In genomic region chr10:127631261-127632214, GRCm38 (mm10) we compare ENCODE assay signal across 11 mouse cellular contexts. TPM values are rescaled to one million over a fixed set of nuclear protein-coding genes. Genes with fewer than 3 reads are reported as not detected.
A peak's percentile ranks its signal among the peaks of the same experiment; 100 is the strongest.
DNase-seq lines count a peak whose midpoint lies in the region; ATAC-seq and TF ChIP-seq lines count a peak whose summit lies in the region.
"Had no signal": no experiment of that assay in that cellular context is flagged by ENCODE, and none has a peak within 500 bp of the region (broad histone marks: within the 10 kb centered on the region; RNA-seq: fewer than 3 reads in every experiment).

No protein-coding gene starts in this region.

- H3K4me1 ChIP-seq in liver, embryonic 15.5 days (replicated peaks): peaks cover 11% of the 10 kb centered on the region
- H3K4me1 ChIP-seq in bone marrow macrophage, adult 2 months (ENCODE audit: control insufficient read depth, insufficient read depth, low read length): peaks cover 71% of the 10 kb centered on the region
- H3K4me1 ChIP-seq in forebrain, embryonic 14.5 days (ENCODE audit: control insufficient read depth, insufficient read depth, low read length): no peaks in the 10 kb centered on the region
- H3K4me1 ChIP-seq: forebrain, embryonic 10.5 days had no signal

- H3K27ac ChIP-seq in liver, embryonic 15.5 days (replicated peaks): no peak overlapping the region
- peak overlapping the region; percentile 93 for H3K27ac ChIP-seq in bone marrow macrophage, adult 2 months (ENCODE audit: insufficient read depth, low read depth, low read length)
- no peak overlapping the region for H3K27ac ChIP-seq in forebrain, embryonic 14.5 days (ENCODE audit: low read depth, low read length)
- H3K27ac ChIP-seq: forebrain, embryonic 10.5 days; hindbrain, postnatal 0 days had no signal

- no peaks in the 10 kb centered on the region for H3K36me3 ChIP-seq in liver, embryonic 15.5 days (replicated peaks)
- no peaks in the 10 kb centered on the region for H3K36me3 ChIP-seq in forebrain, embryonic 14.5 days (ENCODE audit: control insufficient read depth, insufficient read depth, low read length)
- H3K36me3 ChIP-seq: forebrain, embryonic 10.5 days had no signal

- H3K4me2 ChIP-seq in liver, embryonic 15.5 days: no peak overlapping the region
- no peak overlapping the region for H3K4me2 ChIP-seq in forebrain, embryonic 14.5 days (ENCODE audit: low read length)
- H3K4me2 ChIP-seq: midbrain, embryonic 11.5 days had no signal

- intact Hi-C loops in heart, postnatal 10 days (cut with DNase I): no loop called here

- no peak for TF ChIP-seq CTCF in bone marrow macrophage, adult 2 months (IDR thresholded peaks at IDR 0.05; ENCODE audit: low read depth, low read length)

- no peak for DNase-seq in liver
- peak; percentile 52 to 56 for DNase-seq in heart, postnatal 10 days
- DNase-seq in forebrain, embryonic 14.5 days (ENCODE audit: low spot score): no peak
- DNase-seq in ovary, adult 18-20 months (ENCODE audit: low spot score): no peak
- DNase-seq: thymus, postnatal 4 days had no signal

- 29% methylated on average over 10 of the region's 10 CpGs for WGBS in liver, embryonic 15.5 days (ENCODE audit: insufficient replicate concordance)
- 88% methylated on average over 10 of the region's 10 CpGs for WGBS in forebrain, embryonic 14.5 days

- 0 out of 2 replicates have a peak, but pooled peaks have one; percentile 24 for TF ChIP-seq POLR2A in bone marrow macrophage, adult 2 months (IDR thresholded peaks at IDR 0.05; ENCODE audit: borderline replicate concordance, low read depth, low read length)

- H3K9me3 ChIP-seq in liver, embryonic 15.5 days (replicated peaks): no peaks in the 10 kb centered on the region
- H3K9me3 ChIP-seq in forebrain, embryonic 14.5 days (replicated peaks; ENCODE audit: control insufficient read depth, low read length): no peaks in the 10 kb centered on the region

- no peaks in the 10 kb centered on the region for H3K27me3 ChIP-seq in liver, embryonic 15.5 days
- no peaks in the 10 kb centered on the region for H3K27me3 ChIP-seq in forebrain, embryonic 14.5 days (replicated peaks; ENCODE audit: control insufficient read depth, insufficient read depth, low read length)

- H3K4me3 ChIP-seq in liver, embryonic 15.5 days (replicated peaks): no peak overlapping the region
- peak overlapping the region; percentile 14 for H3K4me3 ChIP-seq in bone marrow macrophage, adult 2 months (ENCODE audit: insufficient read depth, low read length)
- no peak overlapping the region for H3K4me3 ChIP-seq in forebrain, embryonic 14.5 days (ENCODE audit: low read depth, low read length)
- H3K4me3 ChIP-seq: forebrain, embryonic 10.5 days had no signal

- ATAC-seq in liver, embryonic 15.5 days (ENCODE audit: insufficient read depth): peak; percentile 28; the same call in 1 of the 2 replicates
- peak; percentile 90 for ATAC-seq in monocyte, adult 5-6 weeks (replicated peaks; ENCODE audit: insufficient number of reproducible peaks, low FRiP score, low TSS enrichment, poor library complexity, severe bottlenecking)
- ATAC-seq in forebrain, embryonic 14.5 days: no peak
- ATAC-seq: hindbrain, postnatal 0 days had no signal

- no peak overlapping the region for H3K9ac ChIP-seq in liver, embryonic 15.5 days
- H3K9ac ChIP-seq in forebrain, embryonic 14.5 days (ENCODE audit: low read length): no peak overlapping the region

RNA-seq across cellular contexts. Expression of gene Lrp1, which starts 10.6 kb away (rescaled TPM):
- 23.2 and 31.1 TPM in 2 replicates for polyA plus RNA-seq in liver, embryonic 15.5 days (2015; fragmentation: Nextera tagmentation; extraction: Ambion mirVana)
- polyA plus RNA-seq in bone marrow macrophage, adult 2 months (2012; ENCODE audit: insufficient read depth, insufficient read length, missing spikeins): 361 and 418 TPM in 2 replicates
- 10 to 100 TPM; 95.8 to 96.3 TPM for total RNA-seq in heart, postnatal 10 days (2021)
- 147 to 219 TPM (median 171 TPM) in 3 replicates for total RNA-seq in monocyte, adult 5-6 weeks (2017)
- 60.2 and 81.2 TPM in 2 replicates for polyA plus RNA-seq in forebrain, embryonic 14.5 days (2014; fragmentation: Nextera tagmentation; extraction: Ambion mirVana)

RNA-seq across cellular contexts. Expression of gene Stat6, which starts 11.2 kb away (rescaled TPM):
- polyA plus RNA-seq in liver, embryonic 15.5 days (2015; fragmentation: Nextera tagmentation; extraction: Ambion mirVana): 14.3 and 15.6 TPM in 2 replicates
- 128 and 144 TPM in 2 replicates for polyA plus RNA-seq in bone marrow macrophage, adult 2 months (2012; ENCODE audit: insufficient read depth, insufficient read length, missing spikeins)
- total RNA-seq in heart, postnatal 10 days (2021): 10 to 100 TPM; 45.9 to 46.8 TPM
- 171 to 211 TPM (median 204 TPM) in 3 replicates for total RNA-seq in monocyte, adult 5-6 weeks (2017)
- polyA plus RNA-seq in forebrain, embryonic 14.5 days (2014; fragmentation: Nextera tagmentation; extraction: Ambion mirVana): 3.4 and 3.7 TPM in 2 replicates

RNA-seq across cellular contexts. Expression of gene Nemp1, which starts 35.2 kb away (rescaled TPM):
- 5.3 and 5.7 TPM in 2 replicates for polyA plus RNA-seq in liver, embryonic 15.5 days (2015; fragmentation: Nextera tagmentation; extraction: Ambion mirVana)
- 11.0 and 13.5 TPM in 2 replicates for polyA plus RNA-seq in bone marrow macrophage, adult 2 months (2012; ENCODE audit: insufficient read depth, insufficient read length, missing spikeins)
- total RNA-seq in heart, postnatal 10 days (2021): 1 to 10 TPM; 5.0 to 7.0 TPM
- 16.1 to 28.4 TPM (median 17.2 TPM) in 3 replicates for total RNA-seq in monocyte, adult 5-6 weeks (2017)
- polyA plus RNA-seq in forebrain, embryonic 14.5 days (2014; fragmentation: Nextera tagmentation; extraction: Ambion mirVana): 5.8 TPM in 2 replicates

RNA-seq across cellular contexts. Expression of gene Nab2, which starts 36.8 kb away (rescaled TPM):
- polyA plus RNA-seq in liver, embryonic 15.5 days (2015; fragmentation: Nextera tagmentation; extraction: Ambion mirVana): 2.9 and 3.5 TPM in 2 replicates
- 21.4 and 25.4 TPM in 2 replicates for polyA plus RNA-seq in bone marrow macrophage, adult 2 months (2012; ENCODE audit: insufficient read depth, insufficient read length, missing spikeins)
- 10 to 100 TPM in 1 of 2 experiments, 1 to 10 TPM in 1; 8.5 to 11.7 TPM for total RNA-seq in heart, postnatal 10 days (2021)
- total RNA-seq in monocyte, adult 5-6 weeks (2017): 12.6 to 35.9 TPM (median 17.8 TPM) in 3 replicates
- polyA plus RNA-seq in forebrain, embryonic 14.5 days (2014; fragmentation: Nextera tagmentation; extraction: Ambion mirVana): 1.8 and 1.9 TPM in 2 replicates

Comparison
In these comparisons a context has a peak if more than half of its experiments do, and no peak if none do; other contexts are left out.
1. DNase-seq: peak in heart, postnatal 10 days (2 of 2); none in liver (single experiment), forebrain, embryonic 14.5 days (single experiment) and ovary, adult 18-20 months (single experiment).